Mouse (Mus musculus) midbrain, embryonic 14.5 days (tissue): ENCODE measurements around the gene Prodh2. TPM values are rescaled to one million over a fixed set of nuclear protein-coding genes. Genes with fewer than 3 reads are reported as not detected.

Source experiments
- ATAC-seq: fragments of 200-750 bp; cut with Nextera tagmentation; 2 replicates; pipeline ENCODE4 v1.8.0; 2017; ENCODE audit warnings: moderate number of reproducible peaks, moderate library complexity; ENCODE audit not compliant: low FRiP score, low TSS enrichment
- DNase-seq: peaks from one replicate; pipeline ENCODE4 v3.0.0-alpha.2; 2015
- H3K27ac ChIP-seq: fragments of 300-500 bp; sonication (generic); replicated peaks from 2 replicates; pipeline ENCODE4 v1.5.1; 2014; ENCODE audit warnings: mild to moderate bottlenecking, low read depth, low read length, moderate library complexity
- H3K27me3 ChIP-seq: fragments of 300-500 bp; sonication (generic); 2 replicates; pipeline ENCODE4 v1.6.1; 2014; ENCODE audit warnings: low read length, control low read depth, mixed read lengths; ENCODE audit not compliant: control insufficient read depth, insufficient read depth
- H3K36me3 ChIP-seq: fragments of 300-500 bp; sonication (generic); 2 replicates; pipeline ENCODE4 v1.6.1; 2014; ENCODE audit warnings: low read length, control low read depth; ENCODE audit not compliant: control insufficient read depth, insufficient read depth
- H3K4me1 ChIP-seq: fragments of 300-500 bp; sonication (generic); 2 replicates; pipeline ENCODE4 v1.6.1; 2014; ENCODE audit warnings: mild to moderate bottlenecking, antibody characterized with exemption, low read length, control low read depth; ENCODE audit not compliant: control insufficient read depth, insufficient read depth
- H3K4me2 ChIP-seq: fragments of 300-500 bp; sonication (generic); 2 replicates; pipeline ENCODE4 v1.6.1; 2014; ENCODE audit warnings: mild to moderate bottlenecking, low read length, moderate library complexity
- H3K4me3 ChIP-seq: fragments of 300-500 bp; sonication (generic); replicated peaks from 2 replicates; pipeline ENCODE4 v1.5.1; 2014; ENCODE audit warnings: low read depth, low read length
- H3K9ac ChIP-seq: fragments of 300-500 bp; sonication (generic); replicated peaks from 2 replicates; pipeline ENCODE4 v1.6.1; 2014; ENCODE audit warnings: mild to moderate bottlenecking, low read length, moderate library complexity
- H3K9me3 ChIP-seq: fragments of 300-500 bp; sonication (generic); 2 replicates; pipeline ENCODE4 v1.6.1; 2016; ENCODE audit warnings: low read length, control low read depth, mixed read lengths; ENCODE audit not compliant: control insufficient read depth
- WGBS: fragments of 180-500 bp; shearing (Covaris S2); extraction: QIAGEN DNeasy Blood & Tissue Kit; methylation state at CpG from one replicate; pipeline ENCODE4 v1.1.7; 2014; 5-methylcytosine and 5-hydroxymethylcytosine counted together
- polyA plus RNA-seq: library from polyadenylated mRNA; unstranded; fragments of >200 nt; fragmentation: Nextera tagmentation; extraction: Ambion mirVana; gene quantifications from 2 replicates; pipeline ENCODE4 v1.2.1, GENCODE M21; 2014

Gene Prodh2
- polyA plus RNA-seq, 1 experiment from 2014 or later = not detected

GRCm38 (mm10) chr7:30549880-30550279 is 56.5 kb downstream of the Prodh2 start:
- ATAC-seq (no peak), DNase-seq (no peak)
- Histone ChIP-seq H3K36me3 (peaks cover 21% of the 10 kb centered on the region), H3K4me2 (no peak overlapping the region), H3K4me1 (peaks cover 10% of the 10 kb centered on the region), H3K27ac (no peak overlapping the region), H3K4me3 (no peak overlapping the region), H3K27me3 (no peaks in the 10 kb centered on the region), H3K9me3 (no peaks in the 10 kb centered on the region), H3K9ac (no peak overlapping the region)
- WGBS = 94% methylated on average over 2 of the region's 2 CpGs

GRCm38 (mm10) chr7:30550603-30551002 is 57.2 kb downstream of the Prodh2 start:
- H3K27ac ChIP-seq = no peak overlapping the region
- H3K9ac ChIP-seq = no peak overlapping the region
- ATAC-seq (no peak), DNase-seq (no peak)
- peaks cover 28% of the 10 kb centered on the region for H3K36me3 ChIP-seq
- no peaks in the 10 kb centered on the region for H3K27me3 ChIP-seq
- H3K4me2 ChIP-seq = no peak overlapping the region
- WGBS = 97% methylated on average over 1 of the region's 1 CpGs
- peaks cover 10% of the 10 kb centered on the region for H3K4me1 ChIP-seq
- no peaks in the 10 kb centered on the region for H3K9me3 ChIP-seq
- no peak overlapping the region for H3K4me3 ChIP-seq

- DNase-seq = peak; percentile 86
These were observed 58.2 kb downstream of the Prodh2 start for GRCm38 (mm10) chr7:30551445-30552101.

GRCm38 (mm10) chr7:30552102-30553020 is 58.9 kb downstream of the Prodh2 start, which contains the start of the genes Hspb6 and Proser3:
Gene Hspb6, plus strand, starts transcription at chr7:30552178.
Gene Proser3, minus strand, starts transcription at chr7:30552299.
- no peaks in the 10 kb centered on the region for H3K9me3 ChIP-seq
- H3K4me1 ChIP-seq = peaks cover 10% of the 10 kb centered on the region
- H3K9ac ChIP-seq = peak within 1 kb of the TSS; percentile 27; the same call in 1 of the 2 replicates
- WGBS = under 1% methylated on average over 44 of the region's 44 CpGs
- peak within 1 kb of the TSS; percentile 74 for H3K4me2 ChIP-seq
- DNase-seq = peak; percentile 98
- peak; percentile 93 for ATAC-seq
- H3K36me3 ChIP-seq = peaks cover 40% of the 10 kb centered on the region
- H3K27ac ChIP-seq = peak within 1 kb of the TSS; percentile 84
- H3K27me3 ChIP-seq = no peaks in the 10 kb centered on the region
- peak within 1 kb of the TSS; percentile 52 for H3K4me3 ChIP-seq

More at GRCm38 (mm10) chr7:30551445-30552101, 58.2 kb downstream of the Prodh2 start:
- no peaks in the 10 kb centered on the region for H3K27me3 ChIP-seq
- peak overlapping the region; percentile 74 for H3K4me2 ChIP-seq
- peak overlapping the region; percentile 52 for H3K4me3 ChIP-seq
- peak overlapping the region; percentile 84 for H3K27ac ChIP-seq
- peaks cover 10% of the 10 kb centered on the region for H3K4me1 ChIP-seq
- no peaks in the 10 kb centered on the region for H3K9me3 ChIP-seq
- peak; percentile 70 for ATAC-seq
- WGBS = 1% methylated on average over 10 of the region's 10 CpGs
- H3K36me3 ChIP-seq = peaks cover 32% of the 10 kb centered on the region
- no peak overlapping the region; the same call in 1 of the 2 replicates for H3K9ac ChIP-seq

GRCm38 (mm10) chr7:30553021-30553589 is 59.7 kb downstream of the Prodh2 start:
- H3K27me3 ChIP-seq = no peaks in the 10 kb centered on the region
- 9% methylated on average over 23 of the region's 23 CpGs for WGBS
- H3K4me1 ChIP-seq = peaks cover 10% of the 10 kb centered on the region
- peak overlapping the region; percentile 27; the same call in 1 of the 2 replicates for H3K9ac ChIP-seq
- H3K36me3 ChIP-seq = peaks cover 38% of the 10 kb centered on the region
- H3K4me3 ChIP-seq = peak overlapping the region; percentile 52
- H3K27ac ChIP-seq = peak overlapping the region; percentile 84
- no peaks in the 10 kb centered on the region for H3K9me3 ChIP-seq
- peak overlapping the region; percentile 74 for H3K4me2 ChIP-seq
- peak; percentile 15; the same call in 1 of the 2 replicates for ATAC-seq
- peak; percentile 53 for DNase-seq

- Histone ChIP-seq H3K4me3 (no peak overlapping the region), H3K9ac (no peak overlapping the region; the same call in 1 of the 2 replicates), H3K4me2 (peak overlapping the region; percentile 74; the same call in 1 of the 2 replicates), H3K36me3 (peaks cover 35% of the 10 kb centered on the region), H3K9me3 (no peaks in the 10 kb centered on the region), H3K27me3 (no peaks in the 10 kb centered on the region), H3K27ac (no peak overlapping the region), H3K4me1 (peaks cover 18% of the 10 kb centered on the region)
- DNase-seq = no peak
- ATAC-seq = no peak
- WGBS = 83% methylated on average over 22 of the region's 22 CpGs
These were observed 60.6 kb downstream of the Prodh2 start for GRCm38 (mm10) chr7:30553810-30554584.

GRCm38 (mm10) chr7:30556894-30557536 is 63.6 kb downstream of the Prodh2 start:
- peaks cover 33% of the 10 kb centered on the region for H3K36me3 ChIP-seq
- WGBS = 92% methylated on average over 18 of the region's 18 CpGs
- ATAC-seq (no peak), DNase-seq (peak; percentile 15)
- no peaks in the 10 kb centered on the region for H3K27me3 ChIP-seq
- H3K9ac ChIP-seq = no peak overlapping the region
- H3K4me3 ChIP-seq = no peak overlapping the region
- H3K27ac ChIP-seq = no peak overlapping the region
- no peak overlapping the region for H3K4me2 ChIP-seq
- H3K4me1 ChIP-seq = peaks cover 24% of the 10 kb centered on the region
- no peaks in the 10 kb centered on the region for H3K9me3 ChIP-seq
